Mouse (Mus musculus): ENCODE results near the gene Fam161a.

GRCm38 (mm10) chr11:23078541-23078940, 71.2 kb downstream of the Fam161a start:
- TF ChIP-seq CTCF (IDR thresholded peaks at IDR 0.05; ENCODE audit: borderline replicate concordance, insufficient read depth, low read length) = no peak
- TF ChIP-seq POLR2A (IDR thresholded peaks at IDR 0.05; ENCODE audit: low read depth, low read length) = no peak
